Mouse (Mus musculus) naive thymus-derived CD4-positive, alpha-beta T cell, adult 2 months (primary cell): ENCODE measurements around the gene Manbal.
"Not testable (repeated sequence)": the region's sequence is repeated elsewhere in the genome, so short reads cannot be mapped to it uniquely, and the experiment has no call there.

Experiments
- DNase-seq: peaks from one replicate; pipeline ENCODE4 v3.0.0-alpha.2; 2011; ENCODE audit warnings: low read depth

Gene Manbal

DNA sequence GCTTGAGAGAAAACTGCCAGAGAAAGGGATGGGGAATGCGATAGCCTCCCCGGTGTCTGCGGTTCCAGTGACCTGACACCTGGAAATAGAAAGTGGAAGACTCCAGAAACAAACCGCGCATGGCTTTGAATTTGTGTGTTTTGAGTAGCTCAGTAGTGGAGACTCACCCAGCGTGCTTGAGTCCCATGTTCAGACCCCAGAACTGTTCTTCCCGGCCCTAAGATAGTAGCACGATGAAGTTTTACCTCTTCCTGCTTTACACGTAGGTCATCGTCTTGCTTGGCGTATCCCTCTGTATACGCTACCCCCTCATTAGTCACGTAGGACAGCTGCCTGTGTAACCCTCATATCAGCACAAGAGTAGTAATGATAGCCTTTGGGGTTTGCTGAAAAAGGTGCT is 597 bp downstream of the Manbal start:
- no peak for DNase-seq

DNA sequence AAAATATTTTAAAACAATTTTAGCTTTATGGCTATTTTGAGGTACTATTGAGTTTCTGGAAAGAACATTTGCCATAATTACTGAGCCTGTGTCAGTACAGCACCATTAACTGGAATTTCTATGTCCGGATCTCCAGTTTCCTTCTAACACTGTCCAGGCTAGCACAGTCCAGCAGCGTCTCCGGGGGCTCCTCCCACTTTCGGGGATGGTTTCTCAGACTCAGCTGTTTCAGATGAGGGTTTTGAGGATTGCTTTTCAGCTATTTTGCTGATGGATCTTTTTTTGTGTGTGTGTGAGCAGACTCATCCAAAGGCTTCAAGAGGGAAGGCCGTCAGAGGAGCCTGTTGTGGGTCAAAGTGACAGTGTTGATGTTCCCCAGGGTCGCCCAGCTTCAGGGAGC is 4.3 kb downstream of the Manbal start:
- DNase-seq: no peak

DNA sequence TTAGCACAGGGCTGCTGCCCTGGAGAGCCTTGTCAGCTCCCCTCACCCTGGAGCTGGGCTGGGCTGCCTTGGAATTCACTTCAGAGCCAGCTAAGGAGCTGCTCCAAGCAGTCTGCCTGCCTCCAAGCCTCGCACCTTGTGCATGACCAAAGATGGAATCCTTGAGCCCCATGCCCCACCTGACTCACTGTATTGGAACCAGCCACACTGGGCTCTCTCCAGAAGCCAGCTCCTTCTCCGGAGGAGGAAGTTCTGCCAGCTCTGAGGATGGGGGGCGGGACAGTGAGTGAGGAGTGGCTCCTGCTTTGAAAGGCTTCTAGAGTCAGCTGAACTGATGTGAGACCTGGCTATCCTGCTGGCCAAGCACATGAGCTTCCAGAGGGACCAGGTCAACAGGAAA is 6.3 kb downstream of the Manbal start:
- no peak for DNase-seq

DNA sequence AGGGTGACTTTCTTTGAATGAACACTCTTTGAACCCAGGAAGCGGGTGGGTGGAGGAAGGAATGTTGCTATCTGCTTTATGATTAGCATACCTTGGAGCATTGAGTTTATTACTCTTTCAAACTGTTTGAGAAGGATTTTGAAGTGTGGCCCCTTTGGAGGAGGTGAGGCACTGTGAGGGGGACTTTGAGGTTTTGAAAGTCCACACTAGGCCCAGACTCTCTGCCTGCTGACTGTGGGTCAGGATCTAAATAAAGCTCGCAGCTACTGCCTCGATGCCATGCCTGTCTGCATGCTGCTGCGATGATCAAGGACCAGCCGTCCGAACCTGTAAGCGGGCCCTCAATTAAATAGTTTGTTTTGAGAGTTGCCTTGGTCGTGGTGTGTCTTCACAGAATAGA is 7.7 kb downstream of the Manbal start:
- no peak for DNase-seq

DNA sequence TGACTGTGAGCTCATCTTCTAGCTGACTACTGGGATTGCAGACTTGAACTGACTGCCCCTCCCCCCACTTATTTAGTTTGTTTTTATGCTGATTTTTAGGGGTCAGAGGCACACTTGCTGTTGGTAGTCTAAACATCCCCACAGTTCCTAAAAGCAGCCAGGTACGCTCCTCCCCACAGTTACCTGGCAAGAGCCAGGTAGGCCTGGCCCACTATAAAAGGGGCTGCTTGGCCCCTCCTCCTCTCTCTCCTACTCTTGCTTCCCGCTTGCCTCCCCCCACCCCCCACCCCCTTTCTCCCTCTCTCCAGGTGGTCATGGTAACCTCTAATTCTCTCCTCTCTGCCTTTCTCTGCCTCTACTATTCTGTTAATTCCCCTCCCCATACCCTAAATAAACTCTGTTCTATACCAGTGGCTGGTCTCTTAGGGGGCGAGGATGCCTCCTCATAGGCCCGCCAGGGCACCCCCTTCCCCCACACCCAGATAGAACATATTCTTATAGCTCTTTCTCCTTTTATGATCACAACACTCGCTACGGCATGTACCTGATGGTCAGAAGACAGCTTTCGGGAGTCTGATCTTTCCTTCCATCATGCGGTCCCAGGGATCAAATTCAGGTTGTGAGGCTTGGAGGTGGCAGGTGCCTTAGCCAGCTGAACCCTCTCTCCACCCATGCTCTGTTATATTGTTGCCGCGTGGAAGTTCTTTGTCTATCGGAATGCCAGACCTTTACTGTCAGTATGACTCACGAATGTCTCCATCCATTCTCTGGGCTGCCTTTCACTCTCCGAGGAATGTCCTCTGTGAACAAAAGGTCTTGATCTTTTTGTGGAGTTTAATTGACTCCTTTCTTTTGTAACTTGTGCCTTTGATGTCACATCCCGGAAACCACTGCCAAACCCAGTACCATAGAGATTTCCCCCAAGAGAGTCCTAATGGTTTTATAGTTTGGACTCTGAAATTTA is 8.7 kb downstream of the Manbal start:
- DNase-seq: no peak

DNA sequence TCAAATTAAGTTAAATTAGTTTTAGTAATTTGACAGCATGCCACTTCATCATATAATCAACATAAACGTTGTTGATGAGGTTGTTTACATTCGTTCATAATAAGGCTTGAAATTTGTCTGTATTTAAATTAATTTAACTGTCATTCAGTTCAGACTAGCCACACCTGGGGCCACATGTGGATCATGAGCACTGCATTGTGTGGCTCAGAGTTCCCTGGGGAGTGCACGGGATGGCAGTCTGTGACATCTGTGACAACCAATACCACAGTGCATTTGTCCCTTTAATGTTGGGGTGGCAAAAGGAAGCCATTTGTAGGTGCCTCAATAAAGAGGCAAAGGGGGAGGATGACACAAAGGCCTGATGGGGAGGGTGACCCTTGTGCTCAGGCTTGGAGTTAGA is 9.6 kb downstream of the Manbal start:
- DNase-seq: no peak

DNA sequence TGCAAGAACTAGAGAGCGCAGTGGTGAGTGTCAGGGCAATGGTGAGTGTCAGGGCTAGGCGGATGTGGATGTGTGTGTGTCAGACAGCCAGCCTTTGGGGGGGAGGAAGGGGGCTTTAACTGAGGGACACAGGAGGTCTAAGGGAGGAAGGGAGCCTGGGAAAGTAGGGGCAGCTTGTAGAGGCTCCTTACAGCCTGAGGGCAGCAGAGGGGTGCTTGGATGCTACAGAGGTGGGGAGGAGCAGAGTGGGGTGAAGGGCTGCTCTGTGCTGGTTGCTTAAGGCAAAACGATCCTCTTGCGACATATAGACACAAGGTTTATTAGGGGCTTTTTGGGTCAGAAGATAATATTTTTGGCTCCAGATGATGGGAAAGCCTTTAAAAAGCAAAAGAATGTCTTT is 17.4 kb downstream of the Manbal start:
- DNase-seq: no peak

DNA sequence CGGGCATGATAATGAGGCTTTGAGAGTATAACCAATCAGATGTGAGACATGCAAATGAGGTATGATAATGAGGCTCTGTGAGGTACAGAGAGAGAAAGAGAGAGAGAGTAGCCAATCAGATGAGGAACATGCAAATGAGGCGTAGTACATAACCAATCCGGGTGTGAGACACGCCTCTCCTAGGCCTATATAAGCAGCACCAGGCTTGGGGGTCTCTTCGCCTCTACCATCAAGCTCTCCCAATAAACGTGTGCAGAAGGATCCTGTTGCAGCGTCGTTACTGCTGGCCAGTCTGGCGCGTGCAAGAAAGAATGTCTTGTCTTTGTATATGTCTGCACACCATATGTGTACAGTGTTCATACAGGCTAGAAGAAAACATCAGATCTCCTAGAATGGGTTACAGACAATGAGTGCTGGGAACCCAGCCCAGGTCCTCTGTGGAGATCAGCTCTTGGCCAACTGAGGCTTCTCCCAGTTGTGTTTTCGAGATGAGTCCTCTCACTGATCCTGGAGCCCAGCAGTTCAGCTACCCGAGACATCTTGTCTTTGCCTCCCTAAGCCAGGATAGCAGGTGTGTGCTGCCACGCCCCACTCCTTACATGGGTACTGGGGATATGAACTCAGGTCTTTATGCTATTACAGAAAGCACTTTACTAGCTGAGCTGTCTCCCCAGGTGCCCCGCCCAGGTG is 21.7 kb downstream of the Manbal start:
- not testable (repeated sequence) for DNase-seq

DNA sequence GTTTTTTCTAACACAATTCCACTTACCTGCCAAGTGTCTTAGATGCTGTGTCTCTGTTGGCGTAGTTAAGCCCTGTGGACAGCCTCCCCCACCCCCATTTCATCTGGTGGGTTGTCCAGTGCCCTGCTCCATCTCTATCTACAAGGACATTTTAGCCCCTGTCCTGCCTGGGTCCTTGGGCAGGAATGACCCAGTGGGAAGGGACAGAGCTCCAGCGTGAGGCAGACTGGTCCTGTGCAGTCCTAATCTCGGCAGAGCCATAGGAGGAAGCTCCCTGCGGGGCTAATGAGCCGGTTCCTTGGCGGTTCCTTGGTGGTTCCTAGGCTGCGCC is 22.2 kb downstream of the Manbal start:
- no peak for DNase-seq

DNA sequence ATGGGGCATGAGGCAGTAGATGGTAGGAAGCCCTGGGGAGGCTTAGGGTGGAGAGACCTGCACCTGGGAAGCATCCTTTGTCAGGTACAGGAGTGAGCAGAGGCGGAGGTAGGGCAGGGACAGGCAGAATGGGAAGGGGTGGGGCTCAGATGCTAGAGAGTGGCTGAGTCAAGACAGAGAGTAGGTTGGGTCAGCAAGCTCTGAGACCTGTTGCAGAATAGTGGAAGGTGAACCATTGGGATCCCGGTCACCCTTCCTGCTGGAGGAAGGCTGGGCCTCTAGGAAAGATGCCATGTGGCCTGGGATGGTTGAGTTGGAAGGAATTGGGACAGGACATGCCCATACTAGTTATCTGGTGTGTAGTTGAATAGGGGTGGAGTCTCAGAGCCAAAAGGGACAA is 24.9 kb downstream of the Manbal start:
- no peak for DNase-seq

DNA sequence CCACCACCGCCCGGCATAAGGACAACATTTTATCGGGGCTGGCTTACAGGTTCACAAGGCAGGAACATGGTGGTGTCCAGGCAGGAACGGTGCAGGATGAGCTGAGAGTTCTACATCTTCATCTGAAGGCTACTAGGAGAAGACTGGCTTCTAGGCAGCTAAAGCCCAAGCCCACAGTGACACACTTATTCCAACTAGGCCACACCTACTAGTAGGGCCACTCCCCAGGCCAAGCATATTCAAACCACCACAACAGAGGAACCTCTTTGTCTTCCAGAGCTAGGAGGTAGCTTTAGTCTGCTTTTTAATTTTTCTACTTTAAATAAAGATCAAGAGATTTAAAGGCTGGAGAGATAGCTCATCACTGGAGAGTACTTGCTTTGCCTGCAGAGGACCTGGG is 26.2 kb downstream of the Manbal start:
- DNase-seq: no peak

DNA sequence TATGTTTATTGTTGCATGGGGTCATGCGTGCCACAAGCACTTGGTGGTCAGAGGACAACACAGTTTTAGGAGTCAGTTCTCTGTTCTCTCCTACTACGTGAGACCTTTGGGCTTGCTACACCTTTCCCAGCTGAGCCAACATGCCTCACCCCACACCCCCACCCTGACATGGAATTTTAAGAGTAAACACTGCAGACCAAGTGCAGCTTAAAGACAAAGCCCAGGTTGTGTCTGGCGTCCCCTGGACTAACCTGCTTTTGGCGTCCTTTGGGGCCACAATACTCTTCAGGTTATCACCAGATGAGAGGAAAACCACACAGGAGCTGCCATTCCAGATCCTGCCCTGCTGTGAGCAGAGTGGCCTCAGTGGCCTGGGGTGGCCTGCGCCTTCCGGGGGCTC is 27.5 kb downstream of the Manbal start:
- no peak for DNase-seq

DNA sequence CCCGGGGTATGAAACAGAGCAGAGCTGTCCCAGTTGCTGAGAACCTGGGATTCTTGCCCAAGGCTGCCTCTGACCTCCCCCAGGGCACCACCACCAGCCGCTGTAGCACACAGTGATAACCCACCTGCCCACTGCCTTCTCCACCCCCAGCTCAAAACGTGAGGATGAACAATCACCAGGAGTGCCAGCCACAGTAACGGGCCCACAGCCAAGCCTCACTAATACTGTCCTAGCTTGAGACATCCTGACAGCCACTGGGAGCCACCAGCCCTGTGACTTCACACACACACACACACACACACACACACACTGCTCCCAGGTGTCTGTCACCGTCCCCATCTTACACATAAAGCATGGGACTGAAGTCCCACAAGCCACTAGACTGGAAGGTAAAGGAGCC is 28.0 kb downstream of the Manbal start:
- no peak for DNase-seq

DNA sequence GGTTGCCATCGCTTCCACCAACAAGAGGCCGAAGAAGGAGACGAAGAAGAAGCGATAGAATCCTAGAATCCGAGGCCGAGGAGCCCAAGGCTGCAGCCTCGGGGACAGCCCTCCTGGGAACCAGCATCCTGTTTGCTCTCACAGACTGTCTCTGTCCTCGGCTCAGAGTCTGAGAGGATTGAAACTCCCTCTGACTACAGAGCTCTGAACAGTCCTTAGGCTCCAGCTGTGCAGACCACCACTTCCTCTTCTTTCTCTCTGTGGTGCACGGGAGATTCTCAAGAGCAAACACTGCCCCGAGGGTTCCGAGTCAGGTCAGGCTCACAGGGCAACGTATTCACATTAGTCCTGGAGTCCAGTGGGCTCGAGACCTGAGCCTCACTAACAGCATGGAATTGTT is 28.6 kb downstream of the Manbal start:
- no peak for DNase-seq

DNA sequence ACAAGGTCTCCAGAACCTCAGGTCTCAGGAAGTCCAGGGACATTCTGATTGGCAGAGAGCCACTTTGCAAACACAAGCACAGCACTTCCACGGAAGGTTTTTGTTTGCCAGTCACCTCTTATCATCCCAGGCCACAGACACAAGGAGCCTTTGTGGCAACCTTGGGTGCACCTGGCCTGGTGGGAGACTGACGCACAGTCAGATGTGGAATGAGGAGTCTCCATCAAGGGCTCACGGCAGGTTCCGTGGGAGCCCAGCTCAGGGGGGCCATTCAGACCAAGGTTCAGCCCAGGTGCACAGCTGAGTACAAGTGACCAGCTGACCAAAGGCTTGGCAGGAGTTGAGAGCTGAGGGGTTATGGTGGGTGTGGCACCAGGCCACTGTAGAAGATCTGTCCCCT is 30.0 kb downstream of the Manbal start:
- no peak for DNase-seq

DNA sequence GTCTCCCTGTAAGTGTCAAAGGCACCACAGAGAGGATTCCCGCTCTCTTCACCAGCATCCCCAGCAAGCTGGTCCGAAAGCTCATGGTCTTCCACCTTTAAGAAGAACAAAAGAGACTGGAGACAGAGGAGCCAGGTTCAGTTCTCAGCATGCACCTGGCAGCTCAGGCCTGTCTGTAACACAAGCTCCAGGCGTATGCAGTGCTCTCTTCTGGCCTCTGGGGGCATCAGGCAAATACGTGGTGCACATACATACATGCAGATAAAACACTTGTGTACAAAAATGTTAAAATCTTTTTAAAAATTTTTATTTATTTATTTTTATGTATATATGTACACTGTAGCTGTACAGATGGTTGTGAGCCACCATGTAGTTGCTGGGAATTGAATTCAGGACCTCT is 31.1 kb downstream of the Manbal start:
- DNase-seq: no peak

DNA sequence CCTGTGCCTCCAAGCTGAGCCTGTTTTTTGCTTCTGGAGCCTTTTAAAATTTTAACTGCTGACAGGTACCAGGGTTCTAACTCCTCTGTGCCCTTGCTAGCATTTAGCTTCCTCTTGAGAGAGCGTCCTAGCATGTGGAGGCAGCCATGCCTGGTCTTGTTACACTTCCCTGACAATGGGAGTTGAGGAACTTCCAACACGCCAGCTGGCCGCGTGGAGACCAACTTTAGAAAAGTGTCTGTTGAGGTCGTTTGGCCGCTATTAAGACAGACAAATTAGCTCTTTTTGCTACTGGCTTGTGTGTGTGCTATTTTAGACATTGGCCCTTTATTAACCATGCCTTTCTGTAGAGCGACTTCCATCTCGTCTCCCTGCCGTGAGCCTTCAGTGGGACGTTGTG is 32.4 kb downstream of the Manbal start:
- no peak for DNase-seq

DNA sequence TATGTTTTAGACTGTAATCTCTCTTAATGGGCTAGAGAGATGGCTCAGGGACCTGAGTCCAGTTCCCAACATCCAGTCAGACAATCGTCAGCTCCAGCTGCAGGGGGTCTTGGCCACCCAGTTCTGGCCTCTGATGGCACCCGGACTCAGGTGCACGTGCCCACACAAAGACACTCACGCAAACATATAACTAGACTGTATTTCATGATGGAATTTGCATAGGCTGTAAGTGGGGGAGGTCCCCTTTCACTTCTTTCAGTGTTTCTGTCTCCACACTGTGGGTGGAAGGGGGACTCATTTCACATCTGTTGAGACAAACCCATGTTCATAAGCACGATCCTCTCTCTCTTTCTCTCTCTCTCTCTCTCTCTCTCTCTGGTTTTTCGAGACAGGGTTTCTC is 33.1 kb downstream of the Manbal start:
- no peak for DNase-seq

DNA sequence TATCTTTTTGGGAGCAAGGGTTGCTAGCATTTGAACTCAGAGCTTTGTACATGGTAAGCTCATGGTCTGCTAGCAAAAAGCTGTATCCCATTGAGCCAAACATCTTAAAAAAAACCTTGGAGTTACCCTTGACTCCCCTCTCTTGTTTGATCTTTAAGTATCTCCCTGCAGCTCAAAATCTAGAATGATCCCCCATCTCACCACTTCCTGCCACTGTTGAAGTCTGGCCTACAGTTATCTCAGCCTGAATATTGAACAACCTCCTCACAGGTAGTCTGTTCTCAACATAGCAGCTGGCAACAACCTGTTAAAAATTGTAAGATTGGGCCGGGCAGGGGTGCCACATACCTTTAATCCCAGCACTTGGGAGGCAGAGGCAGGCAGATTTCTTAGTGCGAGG is 33.9 kb downstream of the Manbal start:
- no peak for DNase-seq

DNA sequence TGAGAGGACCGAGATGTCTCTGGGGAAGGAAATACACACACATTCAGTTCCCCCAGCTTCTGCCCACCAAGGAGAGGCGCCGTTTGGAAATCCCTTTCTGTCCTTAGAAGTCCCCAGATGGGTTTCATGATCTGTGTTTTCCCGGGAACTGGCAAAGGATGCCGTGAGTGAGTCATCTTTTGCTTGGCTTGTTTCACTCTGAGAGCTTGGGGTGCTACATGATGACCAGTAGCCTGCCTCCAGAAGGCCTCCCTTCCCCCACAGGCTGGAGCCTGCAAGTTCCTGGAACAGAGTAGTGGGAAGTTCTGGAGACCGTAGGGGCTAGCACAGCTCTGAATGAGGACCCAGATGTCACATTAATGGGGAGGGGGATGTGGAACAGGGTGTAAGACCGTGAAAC is 40.2 kb downstream of the Manbal start:
- no peak for DNase-seq

DNA sequence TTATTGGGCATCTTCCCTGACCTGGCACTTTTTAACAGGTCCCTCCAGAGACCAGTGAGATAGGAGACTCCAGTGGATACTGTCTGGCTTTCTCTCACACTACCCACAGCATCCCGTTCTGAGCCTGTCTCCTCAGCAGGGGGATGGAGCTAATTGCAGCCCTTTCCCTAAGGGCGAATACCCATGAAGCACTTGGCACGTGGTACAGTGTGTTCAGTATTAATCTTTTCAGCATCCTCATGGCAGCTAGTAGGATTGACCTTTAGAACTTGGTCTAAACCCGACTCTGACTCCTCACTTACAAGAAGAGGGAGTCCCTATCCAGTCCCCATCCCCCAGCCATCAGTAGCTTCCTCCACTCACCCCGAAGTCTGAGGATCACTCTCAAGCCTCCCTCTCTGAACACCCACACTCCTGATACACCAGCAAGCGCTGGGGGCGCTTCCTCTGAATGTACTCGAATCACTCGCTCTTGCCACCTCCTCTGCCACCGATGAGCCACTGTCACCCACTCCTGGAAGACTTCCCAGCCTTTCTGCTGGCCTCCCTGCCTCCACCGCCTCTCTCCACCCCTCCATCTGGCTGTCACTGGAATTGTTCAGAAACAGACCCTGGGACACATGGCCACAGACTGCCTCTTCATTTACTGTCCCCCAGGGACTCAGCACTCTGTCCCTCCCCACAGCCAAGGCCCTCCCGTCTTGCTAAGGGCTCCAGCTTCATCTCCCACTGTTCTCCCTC is 42.6 kb downstream of the Manbal start:
- DNase-seq: no peak

DNA sequence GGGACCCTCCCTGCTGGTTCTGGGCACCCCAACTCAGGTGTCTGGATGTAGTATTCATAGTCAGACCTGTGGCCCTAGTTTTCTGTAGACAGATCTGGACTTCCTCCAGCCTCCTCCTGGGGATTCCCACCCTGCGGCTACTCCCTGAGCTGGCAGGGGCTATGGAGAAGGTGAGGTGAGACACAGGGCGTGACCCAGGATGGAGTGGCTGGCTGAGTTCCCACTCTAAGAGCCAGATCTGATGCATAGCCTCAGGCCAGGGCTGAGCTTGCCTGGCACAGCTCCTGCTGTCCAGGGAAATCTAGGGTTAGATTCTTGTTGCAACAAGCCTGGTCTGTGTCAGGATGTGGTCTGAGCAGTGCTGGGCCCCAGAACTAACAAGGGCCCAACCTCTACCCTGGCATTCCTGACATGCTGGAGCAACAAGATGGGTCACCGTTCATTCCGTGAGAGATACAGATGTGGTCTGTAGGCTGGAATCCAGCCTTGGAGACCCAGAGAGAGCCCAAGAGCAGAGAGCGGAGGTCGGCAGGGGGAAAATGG is 43.8 kb downstream of the Manbal start:
- no peak for DNase-seq

DNA sequence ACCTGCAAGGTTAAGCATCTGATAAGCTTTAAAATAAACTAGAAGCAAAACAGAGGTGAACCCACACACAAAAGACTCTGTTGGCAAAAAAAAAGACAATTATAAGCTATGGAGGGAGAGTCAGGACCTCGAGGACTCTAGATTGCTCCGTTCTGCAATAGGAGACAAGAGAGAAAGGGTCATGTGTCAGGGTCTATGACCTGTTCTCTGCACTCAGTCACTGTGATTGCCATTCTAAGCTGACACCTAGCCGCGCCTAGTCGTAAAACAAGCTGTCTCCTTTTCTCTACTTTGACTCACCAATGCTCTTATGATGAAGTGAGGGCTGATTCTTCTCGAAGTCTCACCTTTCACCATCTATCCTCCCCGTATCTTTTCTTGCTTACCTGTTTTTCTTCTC is 45.1 kb downstream of the Manbal start:
- DNase-seq: no peak
